Mouse (Mus musculus): Measurements from ENCODE around the gene Nrm.

DNA sequence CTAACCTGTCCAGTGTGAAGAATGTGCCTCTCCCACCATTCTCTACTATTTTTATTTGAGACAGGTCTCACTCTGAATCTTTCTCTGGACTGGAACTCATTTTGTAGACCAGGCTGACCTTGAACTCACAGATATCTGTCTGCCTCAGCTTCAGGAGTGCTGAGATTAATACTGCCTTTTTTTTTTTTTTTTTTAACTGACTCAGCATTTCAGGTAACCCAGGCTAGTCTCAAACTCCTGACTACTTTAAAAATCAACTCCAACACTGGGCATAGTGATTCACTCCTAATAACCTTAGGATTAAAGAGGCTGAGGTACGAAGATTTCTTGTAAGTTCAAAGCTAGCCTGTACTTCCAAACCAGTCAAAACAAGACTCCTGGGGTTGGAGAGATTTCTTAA, 44.5 kb downstream of the Nrm start:
- TF ChIP-seq POLR2A (IDR thresholded peaks at IDR 0.05; ENCODE audit: insufficient read depth, low read depth, low read length) (no peak), EP300 (IDR thresholded peaks at IDR 0.05; ENCODE audit: insufficient read depth, low read depth, low read length) (no peak)

Data from heart, adult 2 months (tissue).